Mouse (Mus musculus): ENCODE measurements at regions not wholly inside any gene's neighbourhood (a gene's known extent, or its start where the extent isn't known, plus 50 kb on each side); places are given as distances from the start of the nearest gene placed in this dataset.
"Not testable (repeated sequence)": the region's sequence is repeated elsewhere in the genome, so short reads cannot be mapped to it uniquely, and the experiment has no call there.

DNA sequence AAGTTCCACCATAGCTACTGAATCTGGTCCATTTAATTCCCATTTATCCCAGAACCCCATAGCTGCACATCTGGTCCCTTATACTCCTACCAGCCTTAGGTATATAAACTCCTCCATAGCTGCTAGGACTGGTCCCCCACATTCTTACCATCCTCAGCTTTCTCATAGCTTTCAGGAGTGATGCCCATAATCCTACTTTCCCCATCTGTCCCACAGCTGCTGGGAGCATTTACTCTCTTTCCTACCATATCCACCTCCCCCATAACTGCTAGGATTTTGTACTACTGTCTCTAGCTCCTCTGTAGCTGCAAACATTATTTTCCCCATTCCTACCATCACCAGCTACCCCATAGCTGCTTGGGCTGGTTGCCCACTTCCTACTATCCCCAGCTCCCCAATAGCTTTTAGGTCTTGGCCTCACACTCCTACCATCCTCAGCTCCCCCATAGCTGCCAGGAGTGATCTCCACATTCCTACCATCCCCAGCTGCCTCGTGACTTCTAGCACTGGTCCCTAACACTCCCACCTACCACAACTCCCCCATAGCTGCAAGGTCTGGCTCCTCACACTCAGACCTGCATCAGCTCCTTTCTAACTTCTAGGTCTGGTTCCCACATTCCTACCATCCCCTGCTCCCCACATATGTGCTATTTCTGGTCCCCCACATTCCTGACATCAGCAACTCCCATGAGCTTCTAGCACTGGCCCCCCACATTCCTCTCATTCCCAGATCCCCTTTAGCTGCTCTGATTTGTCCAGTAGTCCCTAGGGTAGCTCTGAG is 106.5 kb downstream of the Tmem121 start:
- WGBS = 25% methylated on average over 1 of the region's 1 CpGs

DNA sequence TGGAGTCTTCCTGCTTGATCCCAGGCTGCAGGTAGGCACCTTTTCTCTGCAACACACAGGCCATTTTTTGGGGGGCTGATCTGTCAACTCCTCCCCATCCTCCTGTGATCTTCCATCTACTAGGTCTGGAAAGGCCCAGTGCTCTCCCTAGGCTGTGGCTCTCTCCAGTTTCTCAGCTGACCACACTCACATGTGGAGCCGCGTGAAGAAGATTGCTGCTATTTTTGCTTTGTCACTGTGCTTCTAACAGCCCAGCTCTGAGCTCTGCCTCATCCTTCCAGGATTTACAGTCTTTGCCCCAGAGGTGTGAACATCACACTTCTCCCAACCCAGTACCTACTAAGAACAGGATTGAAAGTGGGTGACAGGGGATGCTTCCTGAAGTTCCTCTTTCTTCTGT is 110.2 kb downstream of the Tmem121 start:
- no peak overlapping the region for H3K4me3 ChIP-seq
- no peak overlapping the region for H3K27ac ChIP-seq
- H3K36me3 ChIP-seq = no peaks in the 10 kb centered on the region
- no peak overlapping the region for H3K4me2 ChIP-seq (replicated peaks)
- WGBS = 97% methylated on average over 2 of the region's 2 CpGs
- no peaks in the 10 kb centered on the region for H3K27me3 ChIP-seq
- H3K4me1 ChIP-seq = no peaks in the 10 kb centered on the region
- no peak for ATAC-seq (ENCODE audit: insufficient number of reproducible peaks, insufficient read depth, low FRiP score, low TSS enrichment)
- H3K9me3 ChIP-seq = no peaks in the 10 kb centered on the region
- H3K9ac ChIP-seq = no peak overlapping the region

More for the DNA sequence above, 106.5 kb downstream of the Tmem121 start:
- H3K36me3 ChIP-seq = no peaks in the 10 kb centered on the region
- no peak overlapping the region for H3K4me2 ChIP-seq (replicated peaks)
- no peaks in the 10 kb centered on the region for H3K4me1 ChIP-seq
- H3K9me3 ChIP-seq = no peaks in the 10 kb centered on the region
- H3K4me3 ChIP-seq = no peak overlapping the region
- no peak overlapping the region for H3K27ac ChIP-seq
- H3K9ac ChIP-seq = no peak overlapping the region
- ATAC-seq (ENCODE audit: insufficient number of reproducible peaks, insufficient read depth, low FRiP score, low TSS enrichment) = no peak
- H3K27me3 ChIP-seq = no peaks in the 10 kb centered on the region

DNA sequence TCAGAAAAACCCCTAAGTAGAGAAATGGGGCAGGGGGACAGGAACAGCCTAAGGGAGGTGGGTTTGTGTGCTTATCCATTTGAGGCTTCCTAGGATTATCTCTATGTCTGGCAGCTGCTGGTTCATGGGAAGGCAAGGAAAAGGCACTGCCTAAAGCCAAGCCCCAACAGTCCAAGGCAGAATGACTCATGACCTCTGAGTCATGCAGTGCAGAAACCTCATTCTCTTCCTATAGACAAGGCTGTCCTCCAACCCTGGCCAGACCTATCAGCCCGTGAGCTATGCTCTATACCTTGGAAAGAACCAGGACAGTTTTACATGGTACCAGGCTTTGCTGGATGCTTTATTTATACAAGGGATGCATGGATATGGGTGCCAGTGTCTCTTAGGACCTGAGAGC is 120.2 kb downstream of the Tmem121 start:
- WGBS = 83% methylated on average over 1 of the region's 1 CpGs
- Histone ChIP-seq H3K4me3 (no peak overlapping the region), H3K9me3 (no peaks in the 10 kb centered on the region), H3K27me3 (no peaks in the 10 kb centered on the region), H3K36me3 (no peaks in the 10 kb centered on the region), H3K9ac (no peak overlapping the region), H3K27ac (no peak overlapping the region), H3K4me2 (replicated peaks) (no peak overlapping the region), H3K4me1 (no peaks in the 10 kb centered on the region)
- no peak for ATAC-seq (ENCODE audit: insufficient number of reproducible peaks, insufficient read depth, low FRiP score, low TSS enrichment)

DNA sequence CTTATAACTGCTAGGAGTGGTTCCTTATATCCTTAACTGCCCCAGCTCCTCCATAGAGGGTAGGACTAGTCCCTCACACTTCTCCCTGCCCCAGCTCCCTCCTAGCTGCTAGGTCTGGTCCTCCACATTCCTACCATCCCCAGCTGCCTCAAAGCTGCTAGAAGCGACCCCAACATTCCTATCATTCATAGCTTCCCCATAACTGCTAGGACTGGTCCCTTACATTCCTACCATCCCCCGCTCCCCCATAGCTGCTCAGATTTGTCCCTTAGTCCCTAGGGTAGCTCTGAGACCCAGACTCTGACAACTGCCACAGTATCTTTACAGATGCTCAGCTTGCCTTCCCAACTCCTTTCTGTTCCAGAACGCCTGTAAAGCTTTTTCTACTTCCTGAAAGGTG is 127.6 kb downstream of the Tmem121 start:
- Histone ChIP-seq H3K36me3 (no peaks in the 10 kb centered on the region), H3K4me2 (replicated peaks) (no peak overlapping the region), H3K9ac (no peak overlapping the region), H3K4me1 (no peaks in the 10 kb centered on the region), H3K27ac (no peak overlapping the region), H3K27me3 (no peaks in the 10 kb centered on the region), H3K4me3 (no peak overlapping the region), H3K9me3 (no peaks in the 10 kb centered on the region)
- 45% methylated on average over 3 of the region's 3 CpGs for WGBS
- no peak for ATAC-seq (ENCODE audit: insufficient number of reproducible peaks, insufficient read depth, low FRiP score, low TSS enrichment)

DNA sequence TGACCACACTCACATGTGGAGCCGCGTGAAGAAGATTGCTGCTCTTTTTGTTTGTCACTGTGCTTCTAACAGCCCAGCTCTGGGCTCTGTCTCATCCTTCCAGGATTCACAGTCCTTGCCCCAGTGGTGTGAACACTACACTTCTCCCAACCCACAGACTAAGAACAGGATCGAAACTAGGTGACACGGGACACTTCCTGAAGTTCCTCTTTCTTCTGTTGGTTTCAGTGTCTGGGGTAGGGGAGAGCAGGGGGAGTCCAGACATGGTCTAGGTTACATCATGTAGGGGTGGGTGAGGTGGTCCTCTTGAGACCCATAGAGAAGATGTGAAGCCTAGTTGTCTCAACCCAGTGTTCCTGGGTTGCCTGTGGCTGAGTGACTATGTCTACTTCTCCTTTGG is 128.9 kb downstream of the Tmem121 start:
- H3K36me3 ChIP-seq = no peaks in the 10 kb centered on the region
- no peak overlapping the region for H3K4me2 ChIP-seq (replicated peaks)
- WGBS = 94% methylated on average over 4 of the region's 4 CpGs
- H3K9me3 ChIP-seq = no peaks in the 10 kb centered on the region
- no peaks in the 10 kb centered on the region for H3K4me1 ChIP-seq
- no peak overlapping the region for H3K9ac ChIP-seq
- ATAC-seq (ENCODE audit: insufficient number of reproducible peaks, insufficient read depth, low FRiP score, low TSS enrichment) = no peak
- H3K27me3 ChIP-seq = no peaks in the 10 kb centered on the region
- no peak overlapping the region for H3K27ac ChIP-seq
- no peak overlapping the region for H3K4me3 ChIP-seq

DNA sequence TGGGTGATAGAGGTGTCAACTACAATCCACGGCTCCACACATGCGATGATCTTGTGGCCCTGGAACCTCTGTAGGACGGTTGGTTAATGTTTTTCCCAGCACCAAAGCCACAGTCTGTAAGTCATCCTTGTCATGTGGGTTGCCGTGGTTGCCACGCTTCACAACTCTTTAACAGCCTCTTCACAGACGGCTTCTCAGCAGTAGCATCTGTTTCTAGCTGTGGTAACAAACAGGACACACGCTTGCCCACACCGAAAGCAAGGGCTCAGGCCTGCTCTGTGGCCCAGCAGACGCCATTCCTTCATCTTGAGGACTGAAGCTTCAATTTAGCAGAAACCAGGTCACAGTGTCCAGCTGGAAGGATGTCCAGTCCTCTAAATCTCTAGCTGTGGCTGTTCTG is 135.4 kb downstream of the Tmem121 start:
- no peak overlapping the region for H3K27ac ChIP-seq
- no peak overlapping the region for H3K4me2 ChIP-seq (replicated peaks)
- WGBS = 79% methylated on average over 9 of the region's 9 CpGs
- H3K36me3 ChIP-seq = no peaks in the 10 kb centered on the region
- no peaks in the 10 kb centered on the region for H3K9me3 ChIP-seq
- H3K4me3 ChIP-seq = no peak overlapping the region
- H3K4me1 ChIP-seq = no peaks in the 10 kb centered on the region
- ATAC-seq (ENCODE audit: insufficient number of reproducible peaks, insufficient read depth, low FRiP score, low TSS enrichment) = no peak
- H3K9ac ChIP-seq = no peak overlapping the region
- no peaks in the 10 kb centered on the region for H3K27me3 ChIP-seq

DNA sequence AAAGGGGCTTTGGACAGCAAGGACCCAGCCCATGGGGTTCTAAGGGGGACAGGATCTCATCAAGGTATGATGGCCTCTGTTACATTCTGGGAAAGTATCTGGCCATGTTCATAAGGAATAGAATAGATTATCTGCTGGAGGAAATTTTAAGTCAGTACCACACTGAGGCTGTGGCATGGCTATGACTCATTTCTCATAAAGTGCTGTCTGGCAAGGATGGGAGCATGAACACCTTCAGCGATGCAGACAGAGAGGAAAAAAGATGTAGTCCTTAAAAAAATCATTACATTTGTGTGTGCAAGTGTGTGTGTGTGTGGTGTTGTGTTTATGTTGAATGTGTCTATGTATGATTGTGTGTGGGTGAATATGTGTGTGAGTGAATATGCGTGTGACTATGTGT is 136.4 kb downstream of the Tmem121 start:
- Histone ChIP-seq H3K4me3 (no peak overlapping the region), H3K27me3 (no peaks in the 10 kb centered on the region), H3K4me2 (replicated peaks) (no peak overlapping the region), H3K4me1 (no peaks in the 10 kb centered on the region), H3K27ac (no peak overlapping the region), H3K9me3 (no peaks in the 10 kb centered on the region), H3K9ac (no peak overlapping the region), H3K36me3 (no peaks in the 10 kb centered on the region)
- 93% methylated on average over 2 of the region's 2 CpGs for WGBS
- ATAC-seq (ENCODE audit: insufficient number of reproducible peaks, insufficient read depth, low FRiP score, low TSS enrichment) = no peak

DNA sequence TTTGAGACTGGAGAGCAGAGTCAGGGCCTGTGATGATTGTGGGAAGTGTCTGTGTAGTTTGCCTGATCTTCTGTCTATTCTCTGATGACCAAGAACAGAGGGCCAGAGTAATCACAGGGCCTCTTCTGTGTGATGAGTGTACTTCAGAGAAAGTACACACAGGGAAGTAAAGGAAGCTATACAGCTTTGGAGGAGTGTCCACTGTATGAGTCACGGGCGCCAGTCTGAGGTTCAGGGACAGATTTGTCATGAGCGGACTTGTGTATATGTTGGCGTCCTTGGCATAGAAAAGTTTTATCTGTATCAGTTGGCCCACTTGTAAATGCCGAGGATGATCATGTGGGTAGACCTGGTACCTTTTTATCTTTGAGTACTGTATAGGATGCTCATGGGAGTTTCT is 142.1 kb downstream of the Tmem121 start:
- Histone ChIP-seq H3K36me3 (no peaks in the 10 kb centered on the region), H3K4me1 (no peaks in the 10 kb centered on the region), H3K27ac (no peak overlapping the region), H3K9ac (no peak overlapping the region), H3K27me3 (no peaks in the 10 kb centered on the region), H3K4me3 (no peak overlapping the region), H3K9me3 (no peaks in the 10 kb centered on the region), H3K4me2 (replicated peaks) (no peak overlapping the region)
- ATAC-seq (ENCODE audit: insufficient number of reproducible peaks, insufficient read depth, low FRiP score, low TSS enrichment) = no peak
- WGBS = 90% methylated on average over 5 of the region's 5 CpGs

DNA sequence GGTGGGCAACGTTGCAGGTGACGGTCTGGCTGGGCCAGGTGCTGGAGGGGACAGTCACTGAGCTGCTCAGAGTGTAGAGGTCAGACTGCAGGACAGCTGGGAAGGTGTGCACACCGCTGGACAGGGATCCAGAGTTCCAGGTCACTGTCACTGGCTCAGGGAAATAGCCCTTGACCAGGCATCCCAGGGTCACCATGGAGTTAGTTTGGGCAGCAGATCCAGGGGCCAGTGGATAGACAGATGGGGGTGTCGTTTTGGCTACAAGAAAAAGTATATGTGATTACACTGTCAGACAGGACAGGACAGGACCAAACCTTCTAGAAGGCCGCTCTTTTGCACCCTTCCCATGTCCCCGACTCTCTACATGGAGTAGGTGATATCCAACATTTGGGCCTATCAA is 144.5 kb downstream of the Tmem121 start:
- Histone ChIP-seq H3K4me1 (no peaks in the 10 kb centered on the region), H3K36me3 (no peaks in the 10 kb centered on the region), H3K9ac (no peak overlapping the region), H3K27ac (no peak overlapping the region), H3K4me2 (replicated peaks) (no peak overlapping the region), H3K27me3 (no peaks in the 10 kb centered on the region), H3K9me3 (no peaks in the 10 kb centered on the region), H3K4me3 (no peak overlapping the region)
- 87% methylated on average over 6 of the region's 6 CpGs for WGBS
- ATAC-seq (ENCODE audit: insufficient number of reproducible peaks, insufficient read depth, low FRiP score, low TSS enrichment) = no peak

DNA sequence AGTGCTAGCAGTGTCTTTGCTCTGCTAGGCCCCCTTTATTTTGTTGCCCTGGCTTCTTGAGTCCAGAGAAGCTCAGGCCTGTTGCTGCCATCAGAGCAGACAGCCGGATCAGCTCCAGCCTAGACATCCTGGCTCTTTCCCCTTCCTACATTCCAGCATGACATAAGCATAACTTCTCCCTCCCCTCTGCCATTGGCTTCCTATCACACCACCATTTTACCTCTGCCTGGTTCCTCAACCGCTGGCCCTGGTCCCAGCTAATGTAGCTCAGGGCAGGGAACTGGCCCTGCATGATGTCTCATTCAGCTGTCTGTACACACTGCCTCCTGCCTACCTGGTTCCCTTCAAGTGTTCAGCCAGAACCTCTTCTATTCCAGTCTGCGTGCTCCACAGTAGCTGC is 146.5 kb downstream of the Tmem121 start:
- Histone ChIP-seq H3K9ac (no peak overlapping the region), H3K36me3 (no peaks in the 10 kb centered on the region), H3K9me3 (no peaks in the 10 kb centered on the region), H3K27ac (no peak overlapping the region), H3K4me1 (no peaks in the 10 kb centered on the region), H3K4me2 (replicated peaks) (no peak overlapping the region), H3K4me3 (no peak overlapping the region), H3K27me3 (no peaks in the 10 kb centered on the region)
- WGBS = 73% methylated on average over 3 of the region's 3 CpGs
- no peak for ATAC-seq (ENCODE audit: insufficient number of reproducible peaks, insufficient read depth, low FRiP score, low TSS enrichment)

DNA sequence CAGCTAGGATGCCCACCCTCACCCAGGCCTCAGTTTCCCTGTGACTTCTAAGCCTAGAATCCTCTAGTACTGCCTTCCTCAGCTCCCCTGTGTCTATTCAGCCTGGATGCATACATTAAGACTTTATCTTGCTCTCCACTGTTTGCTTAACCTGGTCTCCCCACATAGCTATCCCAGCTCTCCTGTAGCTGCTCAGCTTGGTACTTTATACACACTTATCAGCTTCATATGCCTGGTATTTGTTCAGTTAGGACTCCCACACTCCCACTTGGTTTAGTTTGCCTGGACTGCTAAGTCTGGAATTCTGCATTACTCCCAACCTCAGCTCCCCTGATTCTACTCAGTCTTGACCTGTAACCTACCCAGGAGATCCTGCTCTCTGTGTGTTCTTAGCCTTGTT is 147.7 kb downstream of the Tmem121 start:
- no peak overlapping the region for H3K27ac ChIP-seq
- ATAC-seq (ENCODE audit: insufficient number of reproducible peaks, insufficient read depth, low FRiP score, low TSS enrichment) = no peak
- no peaks in the 10 kb centered on the region for H3K36me3 ChIP-seq
- no peaks in the 10 kb centered on the region for H3K4me1 ChIP-seq
- H3K9me3 ChIP-seq = no peaks in the 10 kb centered on the region
- no peak overlapping the region for H3K4me2 ChIP-seq (replicated peaks)
- no peaks in the 10 kb centered on the region for H3K27me3 ChIP-seq
- no peak overlapping the region for H3K4me3 ChIP-seq
- H3K9ac ChIP-seq = no peak overlapping the region

DNA sequence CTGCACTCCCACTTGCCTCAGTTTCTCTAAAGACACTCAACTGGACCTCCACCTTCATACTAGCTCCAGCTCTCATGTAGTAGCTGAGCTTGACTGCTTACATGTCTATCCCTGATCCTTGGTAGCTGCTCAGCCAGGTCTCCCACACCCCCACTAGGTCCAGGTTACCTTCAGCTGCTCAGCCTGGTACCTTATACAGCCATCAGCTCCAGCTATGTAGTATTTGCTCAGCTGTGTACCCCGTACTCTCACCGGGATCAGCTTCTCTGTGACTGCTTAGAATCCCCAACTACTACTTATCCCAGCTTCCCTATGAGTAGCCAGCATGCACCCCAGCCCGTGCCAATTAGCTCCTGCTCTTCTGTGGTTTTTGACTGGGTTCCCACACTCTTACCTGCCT is 148.1 kb downstream of the Tmem121 start:
- WGBS = 93% methylated on average over 3 of the region's 3 CpGs
- not testable (repeated sequence) for H3K4me1 ChIP-seq; H3K27ac ChIP-seq; H3K4me3 ChIP-seq; H3K9ac ChIP-seq; H3K36me3 ChIP-seq; H3K27me3 ChIP-seq; H3K9me3 ChIP-seq; ATAC-seq (ENCODE audit: insufficient number of reproducible peaks, insufficient read depth, low FRiP score, low TSS enrichment); H3K4me2 ChIP-seq (replicated peaks)

DNA sequence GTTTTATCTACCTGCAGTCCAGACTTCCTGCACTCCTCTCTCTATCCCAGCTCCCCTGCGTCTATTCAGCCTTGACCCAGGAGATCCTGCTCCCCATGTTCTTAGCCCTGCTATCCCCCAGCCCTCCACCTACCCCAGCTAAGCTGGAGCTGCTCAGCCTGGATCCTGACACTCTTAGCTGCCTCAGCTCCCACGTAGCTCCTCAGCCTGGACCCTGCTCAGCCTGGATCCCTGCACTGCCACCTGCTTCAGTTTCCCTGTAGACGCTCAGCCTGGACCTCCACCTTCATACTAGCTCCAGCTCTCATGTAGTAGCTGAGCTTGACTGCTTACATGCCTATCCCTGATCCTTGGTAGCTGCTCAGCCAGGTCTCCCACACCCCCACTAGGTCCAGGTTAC is 151.5 kb downstream of the Tmem121 start:
- no peak for ATAC-seq (ENCODE audit: insufficient number of reproducible peaks, insufficient read depth, low FRiP score, low TSS enrichment)
- Histone ChIP-seq H3K4me2 (replicated peaks) (no peak overlapping the region), H3K36me3 (no peaks in the 10 kb centered on the region), H3K9me3 (no peaks in the 10 kb centered on the region), H3K27me3 (no peaks in the 10 kb centered on the region), H3K27ac (no peak overlapping the region), H3K4me1 (no peaks in the 10 kb centered on the region), H3K4me3 (no peak overlapping the region), H3K9ac (no peak overlapping the region)
- WGBS = 61% methylated on average over 3 of the region's 3 CpGs
